Mouse (Mus musculus) lung, adult 2 months (tissue): ENCODE measurements around the gene Gm42906.

Experiments used
- CTCF ChIP-seq: fragments of 200-500 bp; IDR thresholded peaks from 2 replicates; pipeline ENCODE4 v1.5.1; 2011; ENCODE audit warnings: mild to moderate bottlenecking, low read length, control low read depth; ENCODE audit not compliant: insufficient read depth
- POLR2A ChIP-seq: fragments of 200-500 bp; IDR thresholded peaks from 2 replicates; pipeline ENCODE4 v1.6.1; 2011; ENCODE audit warnings: low read depth, mild to moderate bottlenecking, control low read depth, low read length, borderline replicate concordance; ENCODE audit errors: extremely low read depth

- TF ChIP-seq CTCF (no peak), POLR2A (no peak)
Observed at GRCm38 (mm10) chr5:151192266-151192665, 235.7 kb downstream of the Gm42906 start.
